Mouse (Mus musculus) hindbrain, embryonic 12.5 days (tissue): ENCODE results near the gene Uvrag. TPM values are rescaled to one million over a fixed set of nuclear protein-coding genes. Genes with fewer than 3 reads are reported as not detected.

Experiments used
- ATAC-seq: fragments of 200-750 bp; cut with Nextera tagmentation; 2 replicates; pipeline ENCODE4 v1.8.0; 2017; ENCODE audit warnings: moderate TSS enrichment; ENCODE audit not compliant: low FRiP score
- H3K27ac ChIP-seq: fragments of 300-500 bp; sonication (generic); 2 replicates; pipeline ENCODE4 v1.5.1; 2016; ENCODE audit warnings: mild to moderate bottlenecking
- H3K27me3 ChIP-seq: fragments of 300-500 bp; sonication (generic); 2 replicates; pipeline ENCODE4 v1.6.1; 2016; ENCODE audit warnings: mild to moderate bottlenecking
- H3K36me3 ChIP-seq: fragments of 300-500 bp; sonication (generic); 2 replicates; pipeline ENCODE4 v1.6.1; 2016; ENCODE audit warnings: mild to moderate bottlenecking
- H3K4me1 ChIP-seq: fragments of 300-500 bp; sonication (generic); 2 replicates; pipeline ENCODE4 v1.6.1; 2016
- H3K4me2 ChIP-seq: fragments of 300-500 bp; sonication (generic); replicated peaks from 2 replicates; pipeline ENCODE4 v1.6.1; 2016; ENCODE audit warnings: mild to moderate bottlenecking
- H3K4me3 ChIP-seq: fragments of 300-500 bp; sonication (generic); 2 replicates; pipeline ENCODE4 v1.5.1; 2016; ENCODE audit warnings: mild to moderate bottlenecking
- H3K9ac ChIP-seq: fragments of 300-500 bp; sonication (generic); 2 replicates; pipeline ENCODE4 v1.6.1; 2016; ENCODE audit warnings: mild to moderate bottlenecking, moderate library complexity
- H3K9me3 ChIP-seq: fragments of 300-500 bp; sonication (generic); replicated peaks from 2 replicates; pipeline ENCODE4 v1.6.1; 2016; ENCODE audit warnings: mild to moderate bottlenecking
- WGBS: fragments of 180-500 bp; shearing (Covaris S2); methylation state at CpG from one replicate; pipeline ENCODE4 v1.1.7; 2016; 5-methylcytosine and 5-hydroxymethylcytosine counted together
- polyA plus RNA-seq: library from polyadenylated mRNA; unstranded; fragments of >200 nt; fragmentation: Nextera tagmentation; extraction: Ambion mirVana; gene quantifications from 2 replicates; pipeline ENCODE4 v1.2.1, GENCODE M21; 2016

Gene Uvrag
- polyA plus RNA-seq, 1 experiment from 2014 or later = 17.7 TPM

- H3K4me1 ChIP-seq = no peaks in the 10 kb centered on the region
- H3K36me3 ChIP-seq = no peaks in the 10 kb centered on the region
- H3K4me3 ChIP-seq = no peak overlapping the region
- H3K27me3 ChIP-seq = no peaks in the 10 kb centered on the region; the same call in 1 of the 2 replicates
- H3K9ac ChIP-seq = no peak overlapping the region
- H3K4me2 ChIP-seq = no peak overlapping the region
- no peaks in the 10 kb centered on the region for H3K9me3 ChIP-seq
- 88% methylated on average over 1 of the region's 1 CpGs for WGBS
- no peak overlapping the region for H3K27ac ChIP-seq
- no peak for ATAC-seq
Observed at GRCm38 (mm10) chr7:99149017-99149416, 8.1 kb upstream of the Uvrag start.

GRCm38 (mm10) chr7:99147494-99147893 lies 6.6 kb upstream of the Uvrag start:
- ATAC-seq = no peak
- H3K4me1 ChIP-seq = peaks cover under 1% of the 10 kb centered on the region; the same call in 1 of the 2 replicates
- H3K4me3 ChIP-seq = no peak overlapping the region
- no peak overlapping the region for H3K4me2 ChIP-seq
- 84% methylated on average over 7 of the region's 7 CpGs for WGBS
- no peaks in the 10 kb centered on the region for H3K9me3 ChIP-seq
- H3K27me3 ChIP-seq = no peaks in the 10 kb centered on the region; the same call in 1 of the 2 replicates
- H3K27ac ChIP-seq = no peak overlapping the region
- no peaks in the 10 kb centered on the region for H3K36me3 ChIP-seq
- H3K9ac ChIP-seq = no peak overlapping the region

- Histone ChIP-seq H3K4me1 (peaks cover 6% of the 10 kb centered on the region), H3K4me3 (no peak overlapping the region), H3K9ac (no peak overlapping the region), H3K9me3 (no peaks in the 10 kb centered on the region), H3K36me3 (no peaks in the 10 kb centered on the region), H3K4me2 (no peak overlapping the region), H3K27me3 (no peaks in the 10 kb centered on the region; the same call in 1 of the 2 replicates), H3K27ac (no peak overlapping the region)
- 79% methylated on average over 7 of the region's 7 CpGs for WGBS
- no peak for ATAC-seq
Observed at GRCm38 (mm10) chr7:99146906-99147305, 6.0 kb upstream of the Uvrag start.

GRCm38 (mm10) chr7:99146011-99146410 lies 5.1 kb upstream of the Uvrag start:
- 65% methylated on average over 7 of the region's 7 CpGs for WGBS
- H3K9ac ChIP-seq = no peak overlapping the region
- no peak overlapping the region for H3K27ac ChIP-seq
- H3K36me3 ChIP-seq = no peaks in the 10 kb centered on the region
- peaks cover 9% of the 10 kb centered on the region for H3K4me1 ChIP-seq
- ATAC-seq = no peak
- H3K9me3 ChIP-seq = no peaks in the 10 kb centered on the region
- H3K4me2 ChIP-seq = no peak overlapping the region
- no peaks in the 10 kb centered on the region; the same call in 1 of the 2 replicates for H3K27me3 ChIP-seq
- H3K4me3 ChIP-seq = no peak overlapping the region

GRCm38 (mm10) chr7:99144616-99145015 lies 3.7 kb upstream of the Uvrag start:
- no peak overlapping the region for H3K27ac ChIP-seq
- H3K9ac ChIP-seq = no peak overlapping the region
- H3K27me3 ChIP-seq = no peaks in the 10 kb centered on the region; the same call in 1 of the 2 replicates
- H3K9me3 ChIP-seq = no peaks in the 10 kb centered on the region
- WGBS = 61% methylated on average over 11 of the region's 11 CpGs
- H3K4me2 ChIP-seq = no peak overlapping the region
- ATAC-seq = no peak
- H3K4me3 ChIP-seq = no peak overlapping the region
- no peaks in the 10 kb centered on the region for H3K36me3 ChIP-seq
- H3K4me1 ChIP-seq = peaks cover 17% of the 10 kb centered on the region

- WGBS = 73% methylated on average over 3 of the region's 3 CpGs
- Histone ChIP-seq H3K9me3 (no peaks in the 10 kb centered on the region), H3K36me3 (no peaks in the 10 kb centered on the region), H3K4me3 (no peak overlapping the region), H3K27ac (no peak overlapping the region), H3K4me2 (no peak overlapping the region), H3K9ac (no peak overlapping the region), H3K27me3 (no peaks in the 10 kb centered on the region; the same call in 1 of the 2 replicates), H3K4me1 (peaks cover 23% of the 10 kb centered on the region)
- no peak for ATAC-seq
Observed at GRCm38 (mm10) chr7:99143244-99143643, 2.3 kb upstream of the Uvrag start.

- ATAC-seq = no peak
- peak overlapping the region; percentile 44 for H3K9ac ChIP-seq
- H3K4me1 ChIP-seq = peaks cover 23% of the 10 kb centered on the region
- 0 out of 2 replicates have a peak overlapping the region, but pooled peaks have one; percentile 31 for H3K27ac ChIP-seq
- no peaks in the 10 kb centered on the region for H3K36me3 ChIP-seq
- H3K4me2 ChIP-seq = peak overlapping the region; percentile 66
- WGBS = 33% methylated on average over 12 of the region's 12 CpGs
- peak overlapping the region; percentile 90 for H3K4me3 ChIP-seq
- no peaks in the 10 kb centered on the region; the same call in 1 of the 2 replicates for H3K27me3 ChIP-seq
- no peaks in the 10 kb centered on the region for H3K9me3 ChIP-seq
Observed at GRCm38 (mm10) chr7:99141919-99142606, 1.1 kb upstream of the Uvrag start.

GRCm38 (mm10) chr7:99140511-99140910 lies 430 bp downstream of the Uvrag start:
- H3K9me3 ChIP-seq = no peaks in the 10 kb centered on the region
- peaks cover 23% of the 10 kb centered on the region for H3K4me1 ChIP-seq
- no peaks in the 10 kb centered on the region for H3K36me3 ChIP-seq
- WGBS = under 1% methylated on average over 31 of the region's 39 CpGs
- H3K27ac ChIP-seq = peak overlapping the region; percentile 91
- no peaks in the 10 kb centered on the region; the same call in 1 of the 2 replicates for H3K27me3 ChIP-seq
- peak overlapping the region; percentile 90 for H3K4me3 ChIP-seq
- H3K4me2 ChIP-seq = peak overlapping the region; percentile 66
- peak overlapping the region; percentile 90 for H3K9ac ChIP-seq
- ATAC-seq = no peak; the same call in 1 of the 2 replicates

- Histone ChIP-seq H3K4me3 (peak overlapping the region; percentile 90), H3K9ac (peak overlapping the region; percentile 90), H3K4me2 (peak overlapping the region; percentile 66), H3K27me3 (no peaks in the 10 kb centered on the region; the same call in 1 of the 2 replicates), H3K4me1 (peaks cover 23% of the 10 kb centered on the region), H3K27ac (peak overlapping the region; percentile 91; the same call in 1 of the 2 replicates), H3K36me3 (no peaks in the 10 kb centered on the region), H3K9me3 (no peaks in the 10 kb centered on the region; the same call in 1 of the 2 replicates)
- WGBS = under 1% methylated on average over 13 of the region's 13 CpGs
- ATAC-seq = no peak
Observed at GRCm38 (mm10) chr7:99139841-99140491, 975 bp downstream of the Uvrag start.

GRCm38 (mm10) chr7:99137541-99137940 lies 3.4 kb downstream of the Uvrag start:
- Histone ChIP-seq H3K4me1 (peaks cover 23% of the 10 kb centered on the region), H3K4me3 (no peak overlapping the region), H3K36me3 (no peaks in the 10 kb centered on the region), H3K27ac (no peak overlapping the region), H3K9ac (no peak overlapping the region), H3K9me3 (peaks cover 2% of the 10 kb centered on the region; the same call in 1 of the 2 replicates), H3K4me2 (no peak overlapping the region), H3K27me3 (no peaks in the 10 kb centered on the region; the same call in 1 of the 2 replicates)
- ATAC-seq = no peak
- WGBS = 97% methylated on average over 4 of the region's 4 CpGs

GRCm38 (mm10) chr7:99136789-99137188 lies 4.2 kb downstream of the Uvrag start:
- Histone ChIP-seq H3K9ac (no peak overlapping the region), H3K27me3 (no peaks in the 10 kb centered on the region; the same call in 1 of the 2 replicates), H3K4me1 (peaks cover 16% of the 10 kb centered on the region), H3K36me3 (no peaks in the 10 kb centered on the region), H3K4me2 (no peak overlapping the region), H3K27ac (no peak overlapping the region), H3K4me3 (no peak overlapping the region), H3K9me3 (peaks cover 2% of the 10 kb centered on the region; the same call in 1 of the 2 replicates)
- no peak for ATAC-seq
- 56% methylated on average over 6 of the region's 6 CpGs for WGBS

GRCm38 (mm10) chr7:99133811-99134402 lies 7.0 kb downstream of the Uvrag start:
- Histone ChIP-seq H3K9ac (no peak overlapping the region), H3K27me3 (no peaks in the 10 kb centered on the region), H3K27ac (no peak overlapping the region), H3K4me3 (no peak overlapping the region), H3K4me1 (no peaks in the 10 kb centered on the region), H3K9me3 (peaks cover 2% of the 10 kb centered on the region; the same call in 1 of the 2 replicates), H3K4me2 (no peak overlapping the region), H3K36me3 (no peaks in the 10 kb centered on the region)
- WGBS = 89% methylated on average over 8 of the region's 8 CpGs
- no peak for ATAC-seq
